Comparison of ENCODE assay signal across 26 mouse cellular contexts in genomic region chr16:74598361-74598760, GRCm38 (mm10).
DNase-seq lines count a peak whose midpoint lies in the region; ATAC-seq and TF ChIP-seq lines count a peak whose summit lies in the region.
"Had no signal": no experiment of that assay in that cellular context is flagged by ENCODE, and none has a peak within 500 bp of the region (broad histone marks: within the 10 kb centered on the region; RNA-seq: fewer than 3 reads in every experiment).

No protein-coding gene starts in this region.

- H3K4me2 ChIP-seq in forebrain, embryonic 14.5 days (ENCODE audit: low read length): no peak overlapping the region
- H3K4me2 ChIP-seq in kidney, postnatal 0 days (ENCODE audit: low read length): no peak overlapping the region
- H3K4me2 ChIP-seq in kidney, embryonic 14.5 days (replicated peaks; ENCODE audit: low read depth, low read length): no peak overlapping the region
- H3K4me2 ChIP-seq in lung, embryonic 16.5 days (ENCODE audit: low read depth, low read length): no peak overlapping the region
- no peak overlapping the region for H3K4me2 ChIP-seq in stomach, embryonic 15.5 days
- H3K4me2 ChIP-seq: embryonic facial prominence, embryonic 15.5 days; heart, embryonic 12.5 days; hindbrain, embryonic 13.5 days; liver, embryonic 12.5 days; midbrain, embryonic 12.5 days had no signal

- TF ChIP-seq CTCF in kidney, postnatal 0 days (IDR thresholded peaks at IDR 0.05; ENCODE audit: low read depth): no peak
- TF ChIP-seq CTCF in lung, adult 2 months (IDR thresholded peaks at IDR 0.05; ENCODE audit: insufficient read depth, low read length): no peak

- H3K9ac ChIP-seq in forebrain, embryonic 14.5 days (ENCODE audit: low read length): no peak overlapping the region
- no peak overlapping the region for H3K9ac ChIP-seq in kidney, postnatal 0 days (ENCODE audit: low read depth, low read length)
- no peak overlapping the region for H3K9ac ChIP-seq in kidney, embryonic 14.5 days (ENCODE audit: low read depth, low read length)
- H3K9ac ChIP-seq in lung, embryonic 16.5 days (ENCODE audit: low read length): no peak overlapping the region
- no peak overlapping the region for H3K9ac ChIP-seq in stomach, embryonic 15.5 days
- H3K9ac ChIP-seq: embryonic facial prominence, embryonic 15.5 days; heart, embryonic 12.5 days; hindbrain, embryonic 13.5 days; liver, embryonic 12.5 days; liver, postnatal 0 days; midbrain, embryonic 12.5 days had no signal

- no peak for TF ChIP-seq POLR2A in lung, adult 2 months (IDR thresholded peaks at IDR 0.05; ENCODE audit: borderline replicate concordance, extremely low read depth, low read depth, low read length)

- no peaks in the 10 kb centered on the region for H3K9me3 ChIP-seq in forebrain, embryonic 14.5 days (replicated peaks; ENCODE audit: control insufficient read depth, low read length)
- H3K9me3 ChIP-seq in forebrain, embryonic 10.5 days: no peaks in the 10 kb centered on the region
- no peaks in the 10 kb centered on the region for H3K9me3 ChIP-seq in kidney, postnatal 0 days (replicated peaks; ENCODE audit: low read length)
- H3K9me3 ChIP-seq in kidney, embryonic 14.5 days (ENCODE audit: control insufficient read depth, low read length): no peaks in the 10 kb centered on the region
- H3K9me3 ChIP-seq in lung, embryonic 16.5 days (ENCODE audit: control insufficient read depth, low read length): no peaks in the 10 kb centered on the region
- no peaks in the 10 kb centered on the region for H3K9me3 ChIP-seq in stomach, embryonic 15.5 days
- H3K9me3 ChIP-seq: embryonic facial prominence, embryonic 10.5 days; embryonic facial prominence, embryonic 15.5 days; heart, embryonic 12.5 days; hindbrain, embryonic 13.5 days; liver, embryonic 12.5 days; midbrain, embryonic 12.5 days had no signal

- H3K27ac ChIP-seq in forebrain, embryonic 14.5 days (ENCODE audit: low read depth, low read length): no peak overlapping the region
- H3K27ac ChIP-seq in forebrain, embryonic 10.5 days: no peak overlapping the region
- H3K27ac ChIP-seq in kidney, postnatal 0 days: no peak overlapping the region
- no peak overlapping the region for H3K27ac ChIP-seq in kidney, embryonic 14.5 days (ENCODE audit: low read depth, low read length)
- no peak overlapping the region for H3K27ac ChIP-seq in lung, embryonic 16.5 days (ENCODE audit: low read length)
- H3K27ac ChIP-seq in stomach, embryonic 15.5 days: no peak overlapping the region
- H3K27ac ChIP-seq: embryonic facial prominence, embryonic 10.5 days; embryonic facial prominence, embryonic 15.5 days; hindbrain, embryonic 13.5 days; liver, embryonic 12.5 days; midbrain, embryonic 12.5 days had no signal

- no peaks in the 10 kb centered on the region for H3K4me1 ChIP-seq in forebrain, embryonic 14.5 days (ENCODE audit: control insufficient read depth, insufficient read depth, low read length)
- no peaks in the 10 kb centered on the region for H3K4me1 ChIP-seq in forebrain, embryonic 10.5 days
- H3K4me1 ChIP-seq in kidney, postnatal 0 days (replicated peaks; ENCODE audit: insufficient read depth, low read length): no peaks in the 10 kb centered on the region
- H3K4me1 ChIP-seq in kidney, embryonic 14.5 days (ENCODE audit: control insufficient read depth, insufficient read depth, low read length): no peaks in the 10 kb centered on the region
- peaks cover 3% of the 10 kb centered on the region; the same call in 1 of the 2 replicates for H3K4me1 ChIP-seq in lung, embryonic 16.5 days (replicated peaks; ENCODE audit: control insufficient read depth, insufficient read depth, low read length)
- H3K4me1 ChIP-seq in lung, adult 2 months (ENCODE audit: control insufficient read depth, insufficient read depth, low read length): no peaks in the 10 kb centered on the region
- no peaks in the 10 kb centered on the region for H3K4me1 ChIP-seq in stomach, embryonic 15.5 days
- H3K4me1 ChIP-seq: embryonic facial prominence, embryonic 10.5 days; embryonic facial prominence, embryonic 15.5 days; heart, embryonic 12.5 days; hindbrain, embryonic 13.5 days; liver, embryonic 12.5 days; megakaryocyte, embryonic 14.5 days; midbrain, embryonic 12.5 days had no signal

- peak; percentile 43 for DNase-seq in forebrain, embryonic 14.5 days (ENCODE audit: low spot score)
- DNase-seq in forebrain, embryonic 10.5 days (ENCODE audit: extremely low spot score, low spot score): no peak
- DNase-seq in kidney, postnatal 0 days (ENCODE audit: low spot score): peak; percentile 47
- no peak for DNase-seq in lung, adult 2 months
- no peak for DNase-seq in layer of hippocampus, adult 9-10 months (ENCODE audit: low spot score)
- DNase-seq: adrenal gland, adult 8-10 months; cerebellum, adult 8-10 months; gastrocnemius, postnatal 36 days; heart, adult 18-20 months; heart, postnatal 4 days; kidney, adult 18-20 months; kidney, postnatal 25 days; liver, postnatal 0 days; thymus, adult 18-20 months; thymus, postnatal 36 days had no signal

- no peaks in the 10 kb centered on the region for H3K36me3 ChIP-seq in forebrain, embryonic 14.5 days (ENCODE audit: control insufficient read depth, insufficient read depth, low read length)
- no peaks in the 10 kb centered on the region for H3K36me3 ChIP-seq in forebrain, embryonic 10.5 days (replicated peaks)
- no peaks in the 10 kb centered on the region for H3K36me3 ChIP-seq in kidney, postnatal 0 days (ENCODE audit: insufficient read depth, low read length)
- no peaks in the 10 kb centered on the region for H3K36me3 ChIP-seq in kidney, embryonic 14.5 days (ENCODE audit: control insufficient read depth, insufficient read depth, low read length)
- H3K36me3 ChIP-seq in lung, embryonic 16.5 days (ENCODE audit: control insufficient read depth, insufficient read depth, low read length): no peaks in the 10 kb centered on the region
- H3K36me3 ChIP-seq in stomach, embryonic 15.5 days: no peaks in the 10 kb centered on the region
- H3K36me3 ChIP-seq: embryonic facial prominence, embryonic 10.5 days; embryonic facial prominence, embryonic 15.5 days; G1E; heart, embryonic 12.5 days; hindbrain, embryonic 13.5 days; liver, embryonic 12.5 days; midbrain, embryonic 12.5 days had no signal

- no peaks in the 10 kb centered on the region for H3K27me3 ChIP-seq in forebrain, embryonic 14.5 days (replicated peaks; ENCODE audit: control insufficient read depth, insufficient read depth, low read length)
- H3K27me3 ChIP-seq in forebrain, embryonic 10.5 days (ENCODE audit: poor library complexity, severe bottlenecking): no peaks in the 10 kb centered on the region
- H3K27me3 ChIP-seq in kidney, postnatal 0 days (ENCODE audit: insufficient read depth, low read length): no peaks in the 10 kb centered on the region
- H3K27me3 ChIP-seq in kidney, embryonic 14.5 days (ENCODE audit: control insufficient read depth, insufficient read depth, low read length): no peaks in the 10 kb centered on the region
- H3K27me3 ChIP-seq in lung, embryonic 16.5 days (ENCODE audit: control insufficient read depth, insufficient read depth, low read depth, low read length): no peaks in the 10 kb centered on the region
- no peaks in the 10 kb centered on the region for H3K27me3 ChIP-seq in stomach, embryonic 15.5 days (replicated peaks)
- H3K27me3 ChIP-seq: embryonic facial prominence, embryonic 15.5 days; heart, embryonic 12.5 days; hindbrain, embryonic 13.5 days; liver, embryonic 12.5 days; megakaryocyte, embryonic 14.5 days; midbrain, embryonic 12.5 days had no signal

- 64% methylated on average over 1 of the region's 1 CpGs for WGBS in forebrain, embryonic 14.5 days
- WGBS in forebrain, embryonic 10.5 days: 92% methylated on average over 1 of the region's 1 CpGs
- WGBS in kidney, postnatal 0 days: 28% methylated on average over 1 of the region's 1 CpGs
- 29% methylated on average over 1 of the region's 1 CpGs for WGBS in kidney, embryonic 14.5 days
- WGBS in lung, embryonic 16.5 days: 45% methylated on average over 1 of the region's 1 CpGs
- WGBS in lung, adult 2 months: 65% methylated on average over 1 of the region's 1 CpGs
- 30% methylated on average over 1 of the region's 1 CpGs for WGBS in stomach, embryonic 15.5 days

- ATAC-seq in forebrain, embryonic 14.5 days: peak; percentile 55; the same call in 1 of the 2 replicates
- no peak for ATAC-seq in kidney, postnatal 0 days (replicated peaks; ENCODE audit: low FRiP score, low read depth)
- no peak for ATAC-seq in kidney, embryonic 14.5 days (ENCODE audit: low FRiP score, low TSS enrichment)
- ATAC-seq in lung, embryonic 16.5 days (ENCODE audit: low read depth): peak; percentile 76
- ATAC-seq in stomach, embryonic 15.5 days (ENCODE audit: insufficient read depth, low FRiP score, low read depth): peak; percentile 18; the same call in 1 of the 2 replicates
- ATAC-seq: liver, embryonic 12.5 days; liver, postnatal 0 days had no signal

- H3K4me3 ChIP-seq in forebrain, embryonic 14.5 days (ENCODE audit: low read depth, low read length): no peak overlapping the region
- no peak overlapping the region for H3K4me3 ChIP-seq in forebrain, embryonic 10.5 days
- H3K4me3 ChIP-seq in kidney, postnatal 0 days (replicated peaks; ENCODE audit: low read depth, low read length): no peak overlapping the region
- H3K4me3 ChIP-seq in kidney, embryonic 14.5 days (ENCODE audit: low read length): no peak overlapping the region
- H3K4me3 ChIP-seq in lung, embryonic 16.5 days (ENCODE audit: low read length): no peak overlapping the region
- no peak overlapping the region for H3K4me3 ChIP-seq in lung, adult 2 months (replicated peaks; ENCODE audit: extremely low read depth, low read depth, low read length)
- no peak overlapping the region for H3K4me3 ChIP-seq in stomach, embryonic 15.5 days (replicated peaks)
- H3K4me3 ChIP-seq: embryonic facial prominence, embryonic 10.5 days; embryonic facial prominence, embryonic 15.5 days; heart, embryonic 12.5 days; hindbrain, embryonic 13.5 days; liver, embryonic 12.5 days; midbrain, embryonic 12.5 days had no signal

Comparison
In these comparisons a context has a peak if more than half of its experiments do, and no peak if none do; other contexts are left out.
1. DNase-seq: peak in forebrain, embryonic 14.5 days (single experiment) and kidney, postnatal 0 days (single experiment); none in forebrain, embryonic 10.5 days (single experiment), lung, adult 2 months (single experiment) and layer of hippocampus, adult 9-10 months (single experiment).
2. ATAC-seq: peak in forebrain, embryonic 14.5 days (single experiment), lung, embryonic 16.5 days (single experiment) and stomach, embryonic 15.5 days (single experiment); none in kidney, postnatal 0 days (single experiment) and kidney, embryonic 14.5 days (single experiment).